Mouse (Mus musculus): Measurements from ENCODE around the gene Sorl1. TPM values are rescaled to one million over a fixed set of nuclear protein-coding genes. Genes with fewer than 3 reads are reported as not detected.

The Sorl1 gene
- polyA plus RNA-seq, 1 experiment: 25.1 TPM

DNA sequence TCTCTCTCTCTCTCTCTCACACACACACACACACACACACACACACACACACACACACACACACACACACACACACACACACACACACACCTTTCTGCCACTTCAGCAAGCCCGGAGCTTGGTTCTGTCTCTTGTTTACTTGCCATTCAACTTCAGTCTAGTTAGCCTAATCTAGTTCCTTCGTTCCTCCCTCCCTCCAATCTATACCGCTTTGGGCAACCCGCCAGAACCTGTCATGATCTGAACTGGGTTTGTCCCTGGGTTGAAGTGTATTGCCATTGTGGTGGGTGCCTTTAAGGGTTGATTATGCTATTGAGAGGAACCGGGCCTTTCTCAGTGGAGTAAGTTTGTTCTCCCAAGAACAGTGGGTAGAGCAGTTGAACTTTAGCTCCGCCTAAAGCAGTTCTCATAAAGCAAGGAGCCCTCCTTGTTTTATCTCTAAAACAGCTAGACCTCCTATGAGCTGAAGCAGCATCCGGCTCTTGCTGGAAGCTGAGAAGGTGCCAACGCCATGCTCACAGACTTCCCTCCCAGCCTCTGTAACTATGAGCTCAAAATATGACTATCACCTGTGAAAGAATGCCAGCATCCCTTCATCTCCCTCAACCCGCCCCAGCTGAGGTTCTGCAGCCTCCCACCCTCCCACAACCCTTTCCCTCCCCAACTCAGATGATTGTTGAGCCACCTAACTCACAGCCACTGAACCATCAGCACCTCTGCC lies 1.3 kb upstream of the Sorl1 start:
- TF ChIP-seq POLR2A (IDR thresholded peaks at IDR 0.05; ENCODE audit: borderline replicate concordance, low read depth, low read length): no peak
- no peak for TF ChIP-seq CTCF (IDR thresholded peaks at IDR 0.05; ENCODE audit: low read depth, low read length)
- Histone ChIP-seq H3K4me1 (ENCODE audit: control insufficient read depth, insufficient read depth, low read length) (peaks cover 46% of the 10 kb centered on the region), H3K4me3 (ENCODE audit: insufficient read depth, low read length) (no peak overlapping the region), H3K27ac (ENCODE audit: insufficient read depth, low read depth, low read length) (no peak overlapping the region)

DNA sequence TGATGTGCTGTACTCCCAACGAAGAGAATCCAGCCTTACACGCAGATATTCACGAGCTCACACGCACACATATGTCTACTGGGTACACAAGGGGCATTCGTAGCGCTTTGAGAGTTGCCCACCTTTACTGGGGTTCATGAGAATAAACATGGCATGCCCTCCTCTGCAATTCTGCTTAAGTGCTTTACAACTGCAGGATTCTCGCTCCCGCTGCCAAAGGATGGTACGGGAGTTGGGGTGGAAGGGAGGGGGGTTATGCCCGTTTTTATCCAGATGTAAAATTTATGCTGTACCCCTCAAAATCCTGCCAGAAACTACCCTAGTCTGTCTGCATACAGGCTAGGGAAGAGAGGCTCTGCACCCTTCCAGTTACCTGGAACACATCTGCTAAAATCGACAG lies 893 bp downstream of the Sorl1 start:
- H3K27ac ChIP-seq (ENCODE audit: insufficient read depth, low read depth, low read length): no peak overlapping the region
- peaks cover 31% of the 10 kb centered on the region for H3K4me1 ChIP-seq (ENCODE audit: control insufficient read depth, insufficient read depth, low read length)
- H3K4me3 ChIP-seq (ENCODE audit: insufficient read depth, low read length): peak overlapping the region; percentile 79
- TF ChIP-seq POLR2A (IDR thresholded peaks at IDR 0.05; ENCODE audit: borderline replicate concordance, low read depth, low read length) (no peak), CTCF (IDR thresholded peaks at IDR 0.05; ENCODE audit: low read depth, low read length) (no peak)

DNA sequence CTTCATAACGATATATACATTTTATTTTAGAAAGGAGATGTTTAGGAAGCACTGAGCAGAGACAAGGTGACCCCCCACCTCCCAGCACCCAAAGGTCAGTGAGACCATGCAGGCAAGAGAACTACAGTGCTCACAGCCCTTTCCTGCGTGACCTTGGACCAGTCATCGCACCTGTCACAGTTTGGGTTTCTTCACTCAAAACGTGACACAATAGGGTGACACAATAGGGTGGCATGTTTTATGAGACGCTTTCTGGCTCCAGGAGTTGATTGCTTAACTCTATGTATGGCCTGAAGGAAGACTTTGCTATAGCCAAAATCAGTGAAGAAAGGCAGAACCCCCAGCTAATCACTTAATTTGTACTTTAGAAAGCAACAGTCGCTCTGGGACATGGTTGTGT lies 1.7 kb downstream of the Sorl1 start:
- no peak for TF ChIP-seq POLR2A (IDR thresholded peaks at IDR 0.05; ENCODE audit: borderline replicate concordance, low read depth, low read length)
- TF ChIP-seq CTCF (IDR thresholded peaks at IDR 0.05; ENCODE audit: low read depth, low read length): no peak
- peaks cover 26% of the 10 kb centered on the region for H3K4me1 ChIP-seq (ENCODE audit: control insufficient read depth, insufficient read depth, low read length)
- H3K4me3 ChIP-seq (ENCODE audit: insufficient read depth, low read length): no peak overlapping the region
- no peak overlapping the region for H3K27ac ChIP-seq (ENCODE audit: insufficient read depth, low read depth, low read length)

DNA sequence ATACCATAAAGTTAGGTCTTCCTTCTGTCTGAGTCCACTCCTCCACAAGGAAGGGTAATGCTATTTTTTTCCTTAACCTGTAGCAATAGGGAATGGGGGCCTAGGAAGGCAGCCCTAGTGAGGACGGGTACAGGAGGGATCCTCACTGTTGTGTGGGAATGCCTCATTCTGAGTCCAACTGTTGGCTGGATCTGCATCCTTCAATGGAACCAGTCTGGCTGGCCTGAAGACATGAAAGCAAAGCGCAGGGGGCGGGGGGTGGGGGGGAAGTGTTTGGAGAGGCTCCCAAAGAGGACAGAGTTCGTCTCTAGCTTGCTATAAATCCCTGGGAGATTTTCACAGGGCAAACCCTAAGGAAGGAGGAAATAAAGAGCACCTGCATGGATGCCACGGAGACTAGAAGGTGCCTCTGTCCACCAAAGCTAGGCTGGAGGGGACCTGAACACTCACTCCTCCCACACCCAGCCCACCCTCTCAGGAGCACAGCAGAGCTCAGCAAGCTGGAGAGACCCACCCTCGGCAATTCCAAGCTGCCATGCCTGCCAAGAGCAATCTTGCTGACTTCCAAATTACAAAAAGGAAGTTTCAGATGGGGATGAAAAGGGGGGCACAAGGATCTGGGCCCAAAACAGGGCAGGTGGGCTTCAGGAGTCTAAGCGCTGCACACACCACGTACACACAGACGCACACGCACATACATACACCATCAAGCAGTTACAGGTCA lies 2.3 kb downstream of the Sorl1 start:
- no peak overlapping the region for H3K27ac ChIP-seq (ENCODE audit: insufficient read depth, low read depth, low read length)
- peaks cover 19% of the 10 kb centered on the region for H3K4me1 ChIP-seq (ENCODE audit: control insufficient read depth, insufficient read depth, low read length)
- no peak overlapping the region for H3K4me3 ChIP-seq (ENCODE audit: insufficient read depth, low read length)
- TF ChIP-seq CTCF (IDR thresholded peaks at IDR 0.05; ENCODE audit: low read depth, low read length): no peak
- no peak for TF ChIP-seq POLR2A (IDR thresholded peaks at IDR 0.05; ENCODE audit: borderline replicate concordance, low read depth, low read length)

DNA sequence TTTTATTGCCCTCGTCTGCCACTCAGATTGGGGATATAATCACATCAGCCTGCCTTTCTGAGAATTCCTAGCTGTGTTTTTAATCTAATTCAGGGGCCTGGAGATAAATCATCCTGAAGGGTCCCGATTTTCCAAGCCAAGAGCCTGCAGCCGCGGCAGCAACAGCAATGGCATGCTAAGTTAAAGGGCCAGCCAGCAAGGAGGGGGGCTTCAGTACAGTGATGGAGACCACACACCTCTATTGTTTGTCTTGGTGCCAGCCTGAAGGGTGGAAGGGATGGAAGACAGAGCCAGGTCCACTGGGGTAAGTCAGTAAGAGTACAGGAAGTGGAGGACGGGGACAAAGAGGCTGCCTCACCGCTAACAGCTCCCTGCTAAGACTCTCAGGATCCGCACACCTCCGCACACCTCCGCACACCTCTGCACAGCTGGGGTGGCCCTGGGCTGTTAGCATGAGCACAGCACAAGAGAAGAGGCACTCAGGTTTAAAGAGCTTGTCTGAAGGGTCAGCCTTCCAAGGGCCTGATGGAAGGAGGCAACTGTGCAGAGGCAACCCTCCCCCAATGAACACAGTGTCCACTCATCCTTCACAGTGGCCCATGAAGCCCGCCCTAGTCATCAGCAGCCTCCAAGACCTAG lies 7.6 kb downstream of the Sorl1 start:
- TF ChIP-seq POLR2A (IDR thresholded peaks at IDR 0.05; ENCODE audit: borderline replicate concordance, low read depth, low read length): no peak
- no peak for TF ChIP-seq CTCF (IDR thresholded peaks at IDR 0.05; ENCODE audit: low read depth, low read length)
- no peaks in the 10 kb centered on the region for H3K4me1 ChIP-seq (ENCODE audit: control insufficient read depth, insufficient read depth, low read length)

DNA sequence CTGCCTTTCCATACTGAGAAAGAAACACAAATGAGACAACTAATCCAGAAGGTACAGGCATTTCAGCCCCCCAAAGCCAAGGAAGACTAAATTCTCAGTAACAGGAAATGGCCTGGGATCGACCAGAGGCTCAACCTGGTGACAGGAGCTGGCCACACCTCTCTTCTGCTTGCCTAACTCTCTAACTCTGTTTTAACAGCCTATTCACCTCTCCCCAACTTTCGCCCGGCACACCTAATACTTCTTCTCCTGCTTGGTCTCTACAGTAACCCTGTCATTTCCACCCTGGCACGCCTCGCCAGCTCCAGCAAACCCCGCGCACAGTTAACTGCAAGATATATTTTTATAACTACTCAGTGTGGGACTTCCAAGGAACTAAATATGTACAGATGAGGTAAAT lies 9.0 kb downstream of the Sorl1 start:
- H3K27ac ChIP-seq (ENCODE audit: insufficient read depth, low read depth, low read length): no peak overlapping the region
- no peaks in the 10 kb centered on the region for H3K4me1 ChIP-seq (ENCODE audit: control insufficient read depth, insufficient read depth, low read length)
- no peak overlapping the region for H3K4me3 ChIP-seq (ENCODE audit: insufficient read depth, low read length)
- TF ChIP-seq CTCF (IDR thresholded peaks at IDR 0.05; ENCODE audit: low read depth, low read length) (no peak), POLR2A (IDR thresholded peaks at IDR 0.05; ENCODE audit: borderline replicate concordance, low read depth, low read length) (no peak)

More for the DNA sequence above, 7.6 kb downstream of the Sorl1 start:
- H3K4me3 ChIP-seq (ENCODE audit: insufficient read depth, low read length): no peak overlapping the region
- no peak overlapping the region for H3K27ac ChIP-seq (ENCODE audit: insufficient read depth, low read depth, low read length)

DNA sequence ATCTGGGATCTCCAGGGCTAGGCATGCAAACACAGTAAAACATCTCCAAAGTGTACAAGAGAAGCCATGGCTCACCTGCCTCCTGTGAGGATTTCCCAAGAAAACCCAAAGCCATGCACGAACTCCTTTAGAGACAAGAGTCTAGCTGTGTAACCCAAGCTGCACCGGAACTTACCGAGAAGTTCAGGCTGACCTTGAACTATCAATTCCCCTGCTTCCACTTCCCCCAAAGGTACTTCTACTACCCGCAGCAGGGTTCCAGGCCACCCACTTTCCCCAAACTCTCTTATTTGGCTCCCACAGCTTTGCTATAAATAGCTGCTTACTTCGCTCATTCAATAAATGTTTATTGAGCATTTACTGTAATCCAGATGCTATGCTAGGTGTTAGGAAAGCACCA lies 10.8 kb downstream of the Sorl1 start:
- TF ChIP-seq POLR2A (IDR thresholded peaks at IDR 0.05; ENCODE audit: borderline replicate concordance, low read depth, low read length): no peak
- TF ChIP-seq CTCF (IDR thresholded peaks at IDR 0.05; ENCODE audit: low read depth, low read length): no peak
- Histone ChIP-seq H3K4me1 (ENCODE audit: control insufficient read depth, insufficient read depth, low read length) (peaks cover 14% of the 10 kb centered on the region), H3K4me3 (ENCODE audit: insufficient read depth, low read length) (no peak overlapping the region), H3K27ac (ENCODE audit: insufficient read depth, low read depth, low read length) (no peak overlapping the region)

DNA sequence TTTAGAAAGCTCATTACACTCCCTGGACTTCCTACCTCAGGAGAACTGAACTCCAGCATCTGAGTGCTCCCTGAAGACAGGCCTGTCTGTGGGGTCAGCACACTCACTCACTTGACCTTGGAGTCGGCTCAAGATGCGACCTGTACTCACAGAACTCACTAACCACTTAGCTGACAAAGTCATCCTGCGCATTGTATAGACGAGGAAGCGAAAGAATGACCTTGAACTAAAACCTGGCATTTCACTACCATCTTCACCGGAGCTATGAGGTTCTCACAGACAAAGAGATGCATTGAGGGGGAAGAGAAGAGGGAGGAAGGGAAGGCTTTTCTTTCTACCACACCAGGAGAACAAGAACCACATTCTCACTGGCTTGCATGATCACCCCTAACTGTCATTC lies 11.4 kb downstream of the Sorl1 start:
- Histone ChIP-seq H3K27ac (ENCODE audit: insufficient read depth, low read depth, low read length) (no peak overlapping the region), H3K4me1 (ENCODE audit: control insufficient read depth, insufficient read depth, low read length) (peaks cover 19% of the 10 kb centered on the region), H3K4me3 (ENCODE audit: insufficient read depth, low read length) (no peak overlapping the region)
- TF ChIP-seq POLR2A (IDR thresholded peaks at IDR 0.05; ENCODE audit: borderline replicate concordance, low read depth, low read length): no peak

DNA sequence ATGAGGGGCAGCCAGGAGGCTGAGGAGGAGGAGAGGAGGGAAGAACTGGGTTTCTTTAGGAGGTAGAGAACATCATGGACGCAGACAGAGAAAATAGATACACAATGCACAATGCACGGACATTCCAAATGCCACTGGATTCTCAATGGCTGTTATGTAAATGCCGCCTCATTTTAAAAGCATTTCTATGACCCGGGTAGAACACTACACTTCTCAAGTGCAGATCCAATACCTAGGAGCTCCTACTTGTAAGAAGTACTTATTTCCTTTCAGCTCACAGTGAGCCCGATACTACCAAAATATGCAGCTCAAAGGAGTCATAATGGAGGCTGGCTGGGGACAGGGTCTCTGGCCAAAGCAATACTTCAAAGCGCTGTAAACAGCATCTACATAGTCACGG lies 12.8 kb downstream of the Sorl1 start:
- Histone ChIP-seq H3K4me1 (ENCODE audit: control insufficient read depth, insufficient read depth, low read length) (peaks cover 19% of the 10 kb centered on the region), H3K27ac (ENCODE audit: insufficient read depth, low read depth, low read length) (no peak overlapping the region), H3K4me3 (ENCODE audit: insufficient read depth, low read length) (no peak overlapping the region)
- no peak for TF ChIP-seq CTCF (IDR thresholded peaks at IDR 0.05; ENCODE audit: low read depth, low read length)
- TF ChIP-seq POLR2A (IDR thresholded peaks at IDR 0.05; ENCODE audit: borderline replicate concordance, low read depth, low read length): no peak

All from bone marrow macrophage, adult 2 months (primary cell).